11 mouse cellular contexts compared by ENCODE assay signal in the genomic region with DNA sequence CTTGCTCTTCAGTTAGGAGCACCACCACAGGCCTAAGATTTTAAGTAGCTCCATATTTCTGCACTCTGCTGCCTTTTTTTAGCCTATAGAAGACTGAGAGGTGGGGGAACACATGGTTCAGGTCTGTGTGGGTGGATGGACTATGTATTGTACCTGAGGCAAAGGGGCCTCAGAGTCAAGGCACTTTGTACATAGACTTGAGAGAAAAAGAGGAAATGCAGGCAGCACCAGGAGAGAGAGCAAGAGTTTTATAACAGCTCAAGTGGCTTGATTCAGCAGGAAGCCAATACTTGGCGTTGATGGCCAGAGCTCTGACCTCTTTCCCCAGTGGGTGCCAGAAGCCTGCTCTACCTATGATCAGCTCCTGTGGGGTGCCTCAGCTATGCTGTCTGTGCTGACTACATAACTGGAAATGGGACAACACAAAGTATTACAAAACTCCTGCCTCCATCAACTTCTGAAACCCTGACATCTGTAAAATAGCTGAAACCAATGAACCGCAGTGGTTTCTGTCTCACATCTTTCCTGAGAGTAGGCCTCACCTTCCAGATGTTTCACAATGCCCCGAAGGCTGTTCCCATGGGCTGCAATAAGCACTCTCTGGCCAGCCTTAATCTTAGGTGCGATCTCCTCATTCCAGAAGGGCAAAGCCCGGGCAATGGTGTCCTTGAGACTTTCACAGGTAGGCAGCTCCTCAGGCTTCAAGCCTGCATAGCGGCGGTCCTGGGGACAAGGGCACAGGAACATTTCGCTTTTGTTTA. TPM values are rescaled to one million over a fixed set of nuclear protein-coding genes. Genes with fewer than 3 reads are reported as not detected.
DNase-seq lines count a peak whose midpoint lies in the region; ATAC-seq and TF ChIP-seq lines count a peak whose summit lies in the region.
"Had no signal": no experiment of that assay in that cellular context is flagged by ENCODE, and none has a peak within 500 bp of the region (broad histone marks: within the 10 kb centered on the region; RNA-seq: fewer than 3 reads in every experiment).

No protein-coding gene starts in this region.

- DNase-seq in heart, postnatal 14 days = no peak
- no peak for DNase-seq in midbrain, postnatal 0 days (ENCODE audit: low spot score)
- no peak for DNase-seq in heart, postnatal 0 days (ENCODE audit: low spot score)
- DNase-seq in adrenal gland, adult 2 months = no peak
- DNase-seq in cerebellum, postnatal 14 days = no peak
- DNase-seq: lung, adult 2 months had no signal

- 51% methylated on average over 8 of the region's 8 CpGs for WGBS in heart, embryonic 12.5 days
- WGBS in midbrain, embryonic 15.5 days = 87% methylated on average over 8 of the region's 8 CpGs
- 81% methylated on average over 8 of the region's 8 CpGs for whole genome bisulfite sequencing in midbrain, postnatal 0 days
- WGBS in heart, postnatal 0 days = 36% methylated on average over 8 of the region's 8 CpGs
- WGBS in small intestine, adult 2 months = 41% methylated on average over 8 of the region's 8 CpGs

- TF ChIP-seq EP300 in heart, postnatal 0 days (IDR thresholded peaks at IDR 0.05; ENCODE audit: low read depth) = 0 out of 2 replicates have a peak, but pooled peaks have one; percentile 5

- TF ChIP-seq CTCF in midbrain, postnatal 0 days (IDR thresholded peaks at IDR 0.05) = no peak
- no peak for TF ChIP-seq CTCF in heart, postnatal 0 days (IDR thresholded peaks at IDR 0.05; ENCODE audit: low read depth)
- no peak for TF ChIP-seq CTCF in small intestine, adult 2 months (IDR thresholded peaks at IDR 0.05; ENCODE audit: extremely low read depth, insufficient read length, insufficient replicate concordance, low read depth, low read length)

- H3K4me1 ChIP-seq in heart, embryonic 12.5 days (replicated peaks) = peaks cover 49% of the 10 kb centered on the region
- no peaks in the 10 kb centered on the region; the same call in 1 of the 2 replicates for H3K4me1 ChIP-seq in midbrain, embryonic 15.5 days
- H3K4me1 ChIP-seq in midbrain, postnatal 0 days (ENCODE audit: insufficient read depth, low read length) = 0 out of 2 replicates have a peak, but pooled peaks cover 5% of the 10 kb centered on the region
- peaks cover 18% of the 10 kb centered on the region for H3K4me1 ChIP-seq in heart, postnatal 0 days (ENCODE audit: control insufficient read depth, insufficient read depth)
- H3K4me1 ChIP-seq in small intestine, adult 2 months (ENCODE audit: control insufficient read depth, insufficient read depth, insufficient read length, low read length) = peaks cover 47% of the 10 kb centered on the region

- peaks cover 40% of the 10 kb centered on the region for H3K36me3 ChIP-seq in heart, embryonic 12.5 days
- peaks cover 20% of the 10 kb centered on the region; the same call in 1 of the 2 replicates for H3K36me3 ChIP-seq in midbrain, embryonic 15.5 days (replicated peaks)
- H3K36me3 ChIP-seq in midbrain, postnatal 0 days (ENCODE audit: insufficient read depth, low read length) = peaks cover 37% of the 10 kb centered on the region
- peaks cover 32% of the 10 kb centered on the region for H3K36me3 ChIP-seq in heart, postnatal 0 days (replicated peaks; ENCODE audit: control insufficient read depth, insufficient read depth, low read length)
- peaks cover 35% of the 10 kb centered on the region for H3K36me3 ChIP-seq in small intestine, adult 2 months (ENCODE audit: control insufficient read depth, insufficient read depth, low read length)

- peak overlapping the region; percentile 68 for H3K4me2 ChIP-seq in heart, embryonic 12.5 days
- H3K4me2 ChIP-seq in midbrain, embryonic 15.5 days = no peak overlapping the region
- no peak overlapping the region for H3K4me2 ChIP-seq in midbrain, postnatal 0 days (ENCODE audit: low read depth, low read length, poor library complexity, severe bottlenecking)
- H3K4me2 ChIP-seq in heart, postnatal 0 days (ENCODE audit: low read depth, low read length) = peak overlapping the region; percentile 65

- no peaks in the 10 kb centered on the region for H3K9me3 ChIP-seq in heart, embryonic 12.5 days (replicated peaks)
- no peaks in the 10 kb centered on the region for H3K9me3 ChIP-seq in midbrain, embryonic 15.5 days
- no peaks in the 10 kb centered on the region for H3K9me3 ChIP-seq in midbrain, postnatal 0 days (ENCODE audit: low read length)
- no peaks in the 10 kb centered on the region for H3K9me3 ChIP-seq in heart, postnatal 0 days (replicated peaks; ENCODE audit: control insufficient read depth, low read length)

- ATAC-seq in heart, embryonic 12.5 days (ENCODE audit: insufficient number of reproducible peaks, low FRiP score) = 0 out of 2 replicates have a peak, but pooled peaks have one; percentile 5
- ATAC-seq in midbrain, embryonic 15.5 days (replicated peaks) = peak; percentile 19; the same call in 1 of the 2 replicates
- ATAC-seq in midbrain, postnatal 0 days (ENCODE audit: low FRiP score) = no peak
- no peak for ATAC-seq in heart, postnatal 0 days (ENCODE audit: insufficient read depth, low read depth)

- intact Hi-C loops in heart, postnatal 14 days (cut with DNase I) = no loop called here

- peak overlapping the region; percentile 82 for H3K9ac ChIP-seq in heart, embryonic 12.5 days
- no peak overlapping the region for H3K9ac ChIP-seq in midbrain, embryonic 15.5 days
- no peak overlapping the region for H3K9ac ChIP-seq in midbrain, postnatal 0 days (replicated peaks; ENCODE audit: low read length, poor library complexity, severe bottlenecking)
- H3K9ac ChIP-seq in heart, postnatal 0 days (replicated peaks; ENCODE audit: low read depth, low read length) = peak overlapping the region; percentile 78

- H3K4me3 ChIP-seq in heart, embryonic 12.5 days = peak overlapping the region; percentile 57
- no peak overlapping the region for H3K4me3 ChIP-seq in midbrain, embryonic 15.5 days
- H3K4me3 ChIP-seq in midbrain, postnatal 0 days (ENCODE audit: low read depth, low read length) = no peak overlapping the region
- H3K4me3 ChIP-seq in heart, postnatal 0 days (ENCODE audit: low read depth, low read length) = peak overlapping the region; percentile 58
- H3K4me3 ChIP-seq in small intestine, adult 2 months (ENCODE audit: low read depth, low read length) = no peak overlapping the region
- H3K4me3 ChIP-seq: erythroblast, embryonic 14.5 days had no signal

- H3K27me3 ChIP-seq in heart, embryonic 12.5 days (replicated peaks) = no peaks in the 10 kb centered on the region
- H3K27me3 ChIP-seq in midbrain, embryonic 15.5 days (replicated peaks) = no peaks in the 10 kb centered on the region
- H3K27me3 ChIP-seq in midbrain, postnatal 0 days (ENCODE audit: insufficient read depth, low read length) = no peaks in the 10 kb centered on the region
- no peaks in the 10 kb centered on the region for H3K27me3 ChIP-seq in heart, postnatal 0 days (ENCODE audit: control insufficient read depth, insufficient read depth, low read length)
- H3K27me3 ChIP-seq in small intestine, adult 2 months (ENCODE audit: control insufficient read depth, insufficient read depth, low read length) = no peaks in the 10 kb centered on the region

- H3K27ac ChIP-seq in heart, embryonic 12.5 days (ENCODE audit: poor library complexity, severe bottlenecking) = peak overlapping the region; percentile 87
- no peak overlapping the region for H3K27ac ChIP-seq in midbrain, embryonic 15.5 days
- no peak overlapping the region for H3K27ac ChIP-seq in midbrain, postnatal 0 days (ENCODE audit: low read depth, low read length)
- H3K27ac ChIP-seq in heart, postnatal 0 days (ENCODE audit: low read depth) = peak overlapping the region; percentile 86
- peak overlapping the region; percentile 62 for H3K27ac ChIP-seq in small intestine, adult 2 months (ENCODE audit: insufficient read depth, low read depth, low read length)

- no peak for TF ChIP-seq POLR2A in small intestine, adult 2 months (IDR thresholded peaks at IDR 0.05; ENCODE audit: low read depth, low read length)

RNA-seq across cellular contexts. Expression of gene Pgam2, which starts 0.9 kb away (rescaled TPM):
- polyA plus RNA-seq in heart, embryonic 12.5 days (2016; fragmentation: Nextera tagmentation; extraction: Ambion mirVana) = 738 and 761 TPM in 2 replicates
- total RNA-seq in heart, postnatal 14 days (2021) = 100 to 1,000 TPM; 796 to 815 TPM
- 2.4 and 3.4 TPM in 2 replicates for polyA plus RNA-seq in midbrain, embryonic 15.5 days (2015; fragmentation: Nextera tagmentation; extraction: Ambion mirVana)
- not detected in 2 replicates for total RNA-seq in midbrain, postnatal 0 days (2014; rRNA removed)
- 2.9 and 3.8 TPM in 2 replicates for polyA plus RNA-seq in midbrain, postnatal 0 days (2015; fragmentation: Nextera tagmentation; extraction: Ambion mirVana)
- 734 and 862 TPM in 2 replicates for total RNA-seq in heart, postnatal 0 days (2014; rRNA removed; ENCODE audit: low replicate concordance)
- 1,513 and 1,614 TPM in 2 replicates for polyA plus RNA-seq in heart, postnatal 0 days (2015; fragmentation: Nextera tagmentation; extraction: Ambion mirVana)
- polyA plus RNA-seq in small intestine, adult 2 months (2012; rRNA removed) = 0.35 TPM in 1 of 2 replicates, not detected in the other
- total RNA-seq in adrenal gland, adult 2 months (2021) = not detected
- not detected in 2 replicates for polyA plus RNA-seq in adrenal gland, adult 2 months (2012; rRNA removed)
- polyA plus RNA-seq: erythroblast, embryonic 14.5 days had no signal

RNA-seq across cellular contexts. Expression of gene Dbnl, which starts 14.3 kb away (rescaled TPM):
- 87.0 and 88.0 TPM in 2 replicates for polyA plus RNA-seq in heart, embryonic 12.5 days (2016; fragmentation: Nextera tagmentation; extraction: Ambion mirVana)
- total RNA-seq in heart, postnatal 14 days (2021) = 10 to 100 TPM; 27.3 to 30.5 TPM
- polyA plus RNA-seq in midbrain, embryonic 15.5 days (2015; fragmentation: Nextera tagmentation; extraction: Ambion mirVana) = 151 and 154 TPM in 2 replicates
- 82.2 and 90.8 TPM in 2 replicates for total RNA-seq in midbrain, postnatal 0 days (2014; rRNA removed)
- polyA plus RNA-seq in midbrain, postnatal 0 days (2015; fragmentation: Nextera tagmentation; extraction: Ambion mirVana) = 135 and 143 TPM in 2 replicates
- total RNA-seq in heart, postnatal 0 days (2014; rRNA removed; ENCODE audit: low replicate concordance) = 32.1 and 42.4 TPM in 2 replicates
- polyA plus RNA-seq in heart, postnatal 0 days (2015; fragmentation: Nextera tagmentation; extraction: Ambion mirVana) = 42.9 and 45.2 TPM in 2 replicates
- polyA plus RNA-seq in small intestine, adult 2 months (2012; rRNA removed) = 60.0 and 109 TPM in 2 replicates
- 10 to 100 TPM; 66.6 to 79.3 TPM for total RNA-seq in adrenal gland, adult 2 months (2021)
- polyA plus RNA-seq in adrenal gland, adult 2 months (2012; rRNA removed) = 45.7 and 58.2 TPM in 2 replicates

RNA-seq across cellular contexts. Expression of gene Polm, which starts 35.2 kb away (rescaled TPM):
- polyA plus RNA-seq in heart, embryonic 12.5 days (2016; fragmentation: Nextera tagmentation; extraction: Ambion mirVana) = 8.4 and 9.0 TPM in 2 replicates
- total RNA-seq in heart, postnatal 14 days (2021) = 1 to 10 TPM; 4.2 to 5.0 TPM
- polyA plus RNA-seq in midbrain, embryonic 15.5 days (2015; fragmentation: Nextera tagmentation; extraction: Ambion mirVana) = 8.4 and 8.8 TPM in 2 replicates
- 6.6 and 10.7 TPM in 2 replicates for total RNA-seq in midbrain, postnatal 0 days (2014; rRNA removed)
- polyA plus RNA-seq in midbrain, postnatal 0 days (2015; fragmentation: Nextera tagmentation; extraction: Ambion mirVana) = 5.7 and 6.2 TPM in 2 replicates
- 1.7 and 4.4 TPM in 2 replicates for total RNA-seq in heart, postnatal 0 days (2014; rRNA removed; ENCODE audit: low replicate concordance)
- 3.3 and 3.7 TPM in 2 replicates for polyA plus RNA-seq in heart, postnatal 0 days (2015; fragmentation: Nextera tagmentation; extraction: Ambion mirVana)
- polyA plus RNA-seq in small intestine, adult 2 months (2012; rRNA removed) = 23.2 and 37.7 TPM in 2 replicates
- 1 to 10 TPM; 5.6 to 7.6 TPM for total RNA-seq in adrenal gland, adult 2 months (2021)
- 28.5 and 28.7 TPM in 2 replicates for polyA plus RNA-seq in adrenal gland, adult 2 months (2012; rRNA removed)

RNA-seq across cellular contexts. Expression of gene Urgcp, which starts 40.5 kb away (rescaled TPM):
- polyA plus RNA-seq in heart, embryonic 12.5 days (2016; fragmentation: Nextera tagmentation; extraction: Ambion mirVana) = 32.2 and 33.8 TPM in 2 replicates
- total RNA-seq in heart, postnatal 14 days (2021) = 10 to 100 TPM; 55.6 to 66.5 TPM
- 36.9 and 37.6 TPM in 2 replicates for polyA plus RNA-seq in midbrain, embryonic 15.5 days (2015; fragmentation: Nextera tagmentation; extraction: Ambion mirVana)
- 53.9 and 56.2 TPM in 2 replicates for total RNA-seq in midbrain, postnatal 0 days (2014; rRNA removed)
- polyA plus RNA-seq in midbrain, postnatal 0 days (2015; fragmentation: Nextera tagmentation; extraction: Ambion mirVana) = 34.2 and 35.0 TPM in 2 replicates
- 71.3 and 72.9 TPM in 2 replicates for total RNA-seq in heart, postnatal 0 days (2014; rRNA removed; ENCODE audit: low replicate concordance)
- 33.1 and 38.0 TPM in 2 replicates for polyA plus RNA-seq in heart, postnatal 0 days (2015; fragmentation: Nextera tagmentation; extraction: Ambion mirVana)
- polyA plus RNA-seq in small intestine, adult 2 months (2012; rRNA removed) = 18.6 and 45.5 TPM in 2 replicates
- 10 to 100 TPM; 63.8 to 65.2 TPM for total RNA-seq in adrenal gland, adult 2 months (2021)
- 30.6 and 34.0 TPM in 2 replicates for polyA plus RNA-seq in adrenal gland, adult 2 months (2012; rRNA removed)

RNA-seq across cellular contexts. Expression of gene Aebp1, which starts 59.1 kb away (rescaled TPM):
- 31.8 and 34.7 TPM in 2 replicates for polyA plus RNA-seq in heart, embryonic 12.5 days (2016; fragmentation: Nextera tagmentation; extraction: Ambion mirVana)
- total RNA-seq in heart, postnatal 14 days (2021) = 10 to 100 TPM; 27.1 to 32.5 TPM
- polyA plus RNA-seq in midbrain, embryonic 15.5 days (2015; fragmentation: Nextera tagmentation; extraction: Ambion mirVana) = 21.9 and 27.7 TPM in 2 replicates
- total RNA-seq in midbrain, postnatal 0 days (2014; rRNA removed) = 19.8 and 29.7 TPM in 2 replicates
- 25.8 and 28.9 TPM in 2 replicates for polyA plus RNA-seq in midbrain, postnatal 0 days (2015; fragmentation: Nextera tagmentation; extraction: Ambion mirVana)
- 14.2 and 23.5 TPM in 2 replicates for total RNA-seq in heart, postnatal 0 days (2014; rRNA removed; ENCODE audit: low replicate concordance)
- polyA plus RNA-seq in heart, postnatal 0 days (2015; fragmentation: Nextera tagmentation; extraction: Ambion mirVana) = 17.5 and 19.4 TPM in 2 replicates
- 12.4 and 14.2 TPM in 2 replicates for polyA plus RNA-seq in small intestine, adult 2 months (2012; rRNA removed)
- total RNA-seq in adrenal gland, adult 2 months (2021) = 100 to 1,000 TPM; 390 to 452 TPM
- polyA plus RNA-seq in adrenal gland, adult 2 months (2012; rRNA removed) = 526 and 692 TPM in 2 replicates
- total RNA-seq: neutrophil, adult 5-6 weeks had no signal

Comparison
In these comparisons a context has a peak if more than half of its experiments do, and no peak if none do; other contexts are left out.
1. ATAC-seq: peak in heart, embryonic 12.5 days (single experiment) and midbrain, embryonic 15.5 days (single experiment); none in midbrain, postnatal 0 days (single experiment) and heart, postnatal 0 days (single experiment).
2. H3K27ac ChIP-seq: peak in heart, embryonic 12.5 days (single experiment), heart, postnatal 0 days (single experiment) and small intestine, adult 2 months (single experiment); none in midbrain, embryonic 15.5 days (single experiment) and midbrain, postnatal 0 days (single experiment).
3. H3K4me2 ChIP-seq: peak in heart, embryonic 12.5 days (single experiment) and heart, postnatal 0 days (single experiment); none in midbrain, embryonic 15.5 days (single experiment) and midbrain, postnatal 0 days (single experiment).
4. H3K4me3 ChIP-seq: peak in heart, embryonic 12.5 days (single experiment) and heart, postnatal 0 days (single experiment); none in midbrain, embryonic 15.5 days (single experiment), midbrain, postnatal 0 days (single experiment) and small intestine, adult 2 months (single experiment).
5. H3K9ac ChIP-seq: peak in heart, embryonic 12.5 days (single experiment) and heart, postnatal 0 days (single experiment); none in midbrain, embryonic 15.5 days (single experiment) and midbrain, postnatal 0 days (single experiment).
6. RNA of gene Pgam2, which starts 0.9 kb away (polyA plus RNA-seq): 1,513 to 1,614 TPM in heart, postnatal 0 days and 738 to 761 TPM in heart, embryonic 12.5 days; 2.9 to 3.8 TPM in midbrain, postnatal 0 days, 2.4 to 3.4 TPM in midbrain, embryonic 15.5 days, 0.35 TPM in small intestine, adult 2 months and not detected in adrenal gland, adult 2 months; every median in the first group is over 100 times any median in the second.